Mouse (Mus musculus) forebrain, embryonic 14.5 days (tissue): ENCODE measurements at regions not wholly inside any gene's neighbourhood (a gene's known extent, or its start where the extent isn't known, plus 50 kb on each side); places are given as distances from the start of the nearest gene placed in this dataset.

ENCODE experiments used
- ATAC-seq: fragments of 200-750 bp; cut with Nextera tagmentation; 2 replicates; pipeline ENCODE4 v1.8.0; 2017; ENCODE audit warnings: mild to moderate bottlenecking, moderate library complexity
- DNase-seq: peaks from one replicate; pipeline ENCODE4 v3.0.0-alpha.2; 2015; ENCODE audit warnings: low spot score
- H3K27ac ChIP-seq: fragments of 300-500 bp; sonication (generic); 2 replicates; pipeline ENCODE4 v1.5.1; 2014; ENCODE audit warnings: low read depth, mild to moderate bottlenecking, control low read depth, low read length, moderate library complexity
- H3K27me3 ChIP-seq: fragments of 300-500 bp; sonication (generic); replicated peaks from 2 replicates; pipeline ENCODE4 v1.6.1; 2014; ENCODE audit warnings: low read length, control low read depth, mixed read lengths; ENCODE audit not compliant: control insufficient read depth, insufficient read depth
- H3K36me3 ChIP-seq: fragments of 300-500 bp; sonication (generic); 2 replicates; pipeline ENCODE4 v1.6.1; 2014; ENCODE audit warnings: low read length, control low read depth; ENCODE audit not compliant: control insufficient read depth, insufficient read depth
- H3K4me1 ChIP-seq: fragments of 300-500 bp; sonication (generic); 2 replicates; pipeline ENCODE4 v1.6.1; 2014; ENCODE audit warnings: antibody characterized with exemption, low read length, control low read depth; ENCODE audit not compliant: control insufficient read depth, insufficient read depth
- H3K4me2 ChIP-seq: fragments of 300-500 bp; sonication (generic); 2 replicates; pipeline ENCODE4 v1.6.1; 2014; ENCODE audit warnings: mild to moderate bottlenecking, control low read depth, low read length
- H3K4me3 ChIP-seq: fragments of 300-500 bp; sonication (generic); 2 replicates; pipeline ENCODE4 v1.5.1; 2014; ENCODE audit warnings: low read depth, low read length, control low read depth
- H3K9ac ChIP-seq: fragments of 300-500 bp; sonication (generic); 2 replicates; pipeline ENCODE4 v1.6.1; 2014; ENCODE audit warnings: mild to moderate bottlenecking, low read length, control low read depth, moderate library complexity
- H3K9me3 ChIP-seq: fragments of 300-500 bp; sonication (generic); replicated peaks from 2 replicates; pipeline ENCODE4 v1.6.1; 2016; ENCODE audit warnings: low read length, control low read depth, mixed read lengths; ENCODE audit not compliant: control insufficient read depth
- WGBS: fragments of 180-500 bp; shearing (Covaris S2); extraction: QIAGEN DNeasy Blood & Tissue Kit; methylation state at CpG from one replicate; pipeline ENCODE4 v1.1.7; 2014; 5-methylcytosine and 5-hydroxymethylcytosine counted together

- Histone ChIP-seq H3K9me3 (no peaks in the 10 kb centered on the region), H3K27ac (no peak overlapping the region), H3K4me3 (no peak overlapping the region), H3K4me2 (no peak overlapping the region), H3K27me3 (no peaks in the 10 kb centered on the region), H3K4me1 (no peaks in the 10 kb centered on the region), H3K9ac (no peak overlapping the region), H3K36me3 (no peaks in the 10 kb centered on the region)
- DNase-seq: no peak
- no peak for ATAC-seq
Observed at GRCm38 (mm10) chr5:26338191-26338590, 80.7 kb downstream of the Gm7361 start.

DNA sequence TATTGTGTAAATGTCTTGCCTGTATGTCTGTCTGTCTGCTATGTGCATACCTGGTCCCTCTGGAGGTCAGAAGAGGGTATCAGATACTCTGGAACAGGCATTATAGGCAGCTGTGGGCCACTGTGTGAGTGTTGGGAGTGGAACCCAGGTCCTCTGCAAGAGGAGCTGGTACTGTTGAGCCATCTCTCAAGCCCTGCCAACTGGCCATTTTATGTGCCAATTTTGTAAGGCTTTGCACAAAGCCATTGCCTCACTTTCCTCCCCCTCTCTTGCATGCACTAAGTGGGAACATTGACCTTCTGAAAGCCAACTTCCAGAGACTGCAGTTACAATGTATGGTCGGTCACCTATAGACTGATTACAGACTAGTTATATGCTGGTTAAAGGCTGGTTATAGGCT lies 81.8 kb downstream of the Gm7361 start:
- Histone ChIP-seq H3K4me2 (no peak overlapping the region), H3K36me3 (no peaks in the 10 kb centered on the region), H3K9me3 (no peaks in the 10 kb centered on the region), H3K9ac (no peak overlapping the region), H3K27ac (no peak overlapping the region), H3K4me1 (no peaks in the 10 kb centered on the region), H3K4me3 (no peak overlapping the region), H3K27me3 (no peaks in the 10 kb centered on the region)
- no peak for ATAC-seq
- WGBS: 93% methylated on average over 1 of the region's 1 CpGs
- no peak for DNase-seq

GRCm38 (mm10) chr5:26355156-26355555 lies 97.7 kb downstream of the Gm7361 start:
- DNase-seq: no peak
- WGBS: 94% methylated on average over 10 of the region's 10 CpGs

DNA sequence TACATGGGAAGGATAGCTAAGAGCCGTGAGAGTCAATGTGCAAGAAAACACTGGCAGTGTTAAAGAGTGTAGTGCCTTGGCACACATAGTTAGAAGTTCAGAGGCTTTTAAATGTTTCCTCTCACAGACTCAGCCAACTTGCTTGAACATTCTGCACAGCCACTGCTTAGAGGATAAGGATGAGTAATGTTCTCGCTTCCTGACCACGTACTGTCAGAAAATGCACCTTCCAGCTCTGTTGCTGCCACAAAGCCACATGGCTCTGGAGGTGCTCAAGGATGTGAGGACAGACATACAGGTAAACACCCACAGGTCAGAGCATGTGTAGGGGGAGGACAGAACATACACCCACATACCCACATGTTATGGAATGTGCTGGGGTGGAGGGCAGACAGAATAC lies 101.6 kb downstream of the Gm7361 start:
- H3K4me3 ChIP-seq: no peak overlapping the region
- WGBS: 94% methylated on average over 3 of the region's 3 CpGs
- DNase-seq: no peak
- H3K4me2 ChIP-seq: no peak overlapping the region
- H3K27me3 ChIP-seq: no peaks in the 10 kb centered on the region
- no peak for ATAC-seq
- no peaks in the 10 kb centered on the region for H3K4me1 ChIP-seq
- no peaks in the 10 kb centered on the region for H3K9me3 ChIP-seq
- H3K36me3 ChIP-seq: no peaks in the 10 kb centered on the region
- H3K27ac ChIP-seq: no peak overlapping the region
- H3K9ac ChIP-seq: no peak overlapping the region

More at GRCm38 (mm10) chr5:26355156-26355555, 97.7 kb downstream of the Gm7361 start:
- no peak overlapping the region for H3K9ac ChIP-seq
- no peaks in the 10 kb centered on the region for H3K27me3 ChIP-seq
- no peaks in the 10 kb centered on the region for H3K9me3 ChIP-seq
- no peak overlapping the region for H3K4me2 ChIP-seq
- ATAC-seq: no peak
- H3K27ac ChIP-seq: no peak overlapping the region
- no peaks in the 10 kb centered on the region for H3K36me3 ChIP-seq
- no peaks in the 10 kb centered on the region for H3K4me1 ChIP-seq
- no peak overlapping the region for H3K4me3 ChIP-seq

- Histone ChIP-seq H3K27me3 (no peaks in the 10 kb centered on the region), H3K36me3 (no peaks in the 10 kb centered on the region), H3K4me2 (no peak overlapping the region), H3K9me3 (no peaks in the 10 kb centered on the region), H3K9ac (no peak overlapping the region), H3K4me1 (no peaks in the 10 kb centered on the region), H3K27ac (no peak overlapping the region), H3K4me3 (no peak overlapping the region)
- WGBS: 33% methylated on average over 10 of the region's 10 CpGs
- DNase-seq (peak; percentile 55), ATAC-seq (peak; percentile 82)
Observed at GRCm38 (mm10) chr5:26374175-26374984, 116.9 kb downstream of the Gm7361 start.

- no peak overlapping the region for H3K4me3 ChIP-seq
- no peak for ATAC-seq
- no peaks in the 10 kb centered on the region for H3K36me3 ChIP-seq
- DNase-seq: no peak
- H3K4me2 ChIP-seq: no peak overlapping the region
- no peaks in the 10 kb centered on the region for H3K4me1 ChIP-seq
- H3K9me3 ChIP-seq: no peaks in the 10 kb centered on the region
- no peak overlapping the region for H3K9ac ChIP-seq
- H3K27ac ChIP-seq: no peak overlapping the region
- 87% methylated on average over 2 of the region's 2 CpGs for WGBS
- H3K27me3 ChIP-seq: no peaks in the 10 kb centered on the region
Observed at GRCm38 (mm10) chr5:26407088-26407672, 149.7 kb downstream of the Gm7361 start.

DNA sequence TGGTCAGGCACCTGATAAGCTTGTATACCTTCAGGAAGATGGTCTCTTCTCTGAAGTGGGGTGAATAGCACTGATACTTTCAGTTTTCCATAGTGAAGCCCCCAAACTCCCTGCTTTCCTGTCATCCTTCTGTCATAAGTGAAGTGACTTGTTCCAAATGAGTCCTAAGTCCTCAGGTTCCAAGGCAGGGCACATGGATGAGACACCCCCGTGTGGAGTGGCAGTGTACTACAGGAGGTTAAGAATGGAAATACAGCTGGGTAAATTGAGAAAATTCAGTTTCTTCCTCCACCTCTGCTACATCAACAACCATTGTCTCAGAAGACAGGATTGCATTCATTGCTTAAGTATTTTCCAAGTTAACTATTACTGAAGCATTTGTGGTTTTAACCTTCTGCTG lies 155.7 kb downstream of the Gm7361 start:
- DNase-seq (no peak), ATAC-seq (no peak)
- 24% methylated on average over 1 of the region's 1 CpGs for WGBS
- Histone ChIP-seq H3K4me1 (no peaks in the 10 kb centered on the region), H3K9ac (no peak overlapping the region), H3K36me3 (no peaks in the 10 kb centered on the region), H3K4me3 (no peak overlapping the region), H3K9me3 (no peaks in the 10 kb centered on the region), H3K27ac (no peak overlapping the region), H3K27me3 (no peaks in the 10 kb centered on the region), H3K4me2 (no peak overlapping the region)

- ATAC-seq (no peak), DNase-seq (no peak)
- H3K9ac ChIP-seq: no peak overlapping the region
- H3K36me3 ChIP-seq: no peaks in the 10 kb centered on the region
- H3K9me3 ChIP-seq: no peaks in the 10 kb centered on the region
- H3K4me3 ChIP-seq: no peak overlapping the region
- no peaks in the 10 kb centered on the region for H3K27me3 ChIP-seq
- H3K4me1 ChIP-seq: no peaks in the 10 kb centered on the region
- 79% methylated on average over 4 of the region's 4 CpGs for WGBS
- H3K4me2 ChIP-seq: no peak overlapping the region
- no peak overlapping the region for H3K27ac ChIP-seq
Observed at GRCm38 (mm10) chr5:26444331-26445200, 187.1 kb downstream of the Gm7361 start.
